20 mouse cellular contexts compared by ENCODE assay signal in genomic region chr11:78724792-78725191, GRCm38 (mm10). TPM values are rescaled to one million over a fixed set of nuclear protein-coding genes. Genes with fewer than 3 reads are reported as not detected.
DNase-seq lines count a peak whose midpoint lies in the region; ATAC-seq and TF ChIP-seq lines count a peak whose summit lies in the region.
"Had no signal": no experiment of that assay in that cellular context is flagged by ENCODE, and none has a peak within 500 bp of the region (broad histone marks: within the 10 kb centered on the region; RNA-seq: fewer than 3 reads in every experiment).

No protein-coding gene starts in this region.

- no peaks in the 10 kb centered on the region for H3K27me3 ChIP-seq in liver, postnatal 0 days (ENCODE audit: insufficient read depth, low read length)
- H3K27me3 ChIP-seq: forebrain, embryonic 13.5 days; heart, embryonic 15.5 days; hindbrain, embryonic 13.5 days had no signal

- H3K9ac ChIP-seq in liver, postnatal 0 days (replicated peaks): no peak overlapping the region
- H3K9ac ChIP-seq: forebrain, embryonic 13.5 days; forebrain, postnatal 0 days; heart, embryonic 15.5 days; hindbrain, embryonic 13.5 days had no signal

- H3K4me3 ChIP-seq in lung, adult 2 months (replicated peaks; ENCODE audit: extremely low read depth, low read depth, low read length): no peak overlapping the region
- no peak overlapping the region for H3K4me3 ChIP-seq in liver, postnatal 0 days (ENCODE audit: low read depth, low read length)
- H3K4me3 ChIP-seq: forebrain, embryonic 13.5 days; gastrocnemius, adult 2 months; heart, adult 2 months; heart, embryonic 15.5 days; hindbrain, embryonic 13.5 days had no signal

- H3K36me3 ChIP-seq in liver, postnatal 0 days (replicated peaks; ENCODE audit: insufficient read depth, low read length): no peaks in the 10 kb centered on the region
- H3K36me3 ChIP-seq: heart, embryonic 15.5 days; hindbrain, embryonic 13.5 days had no signal

- TF ChIP-seq CTCF in lung, adult 2 months (IDR thresholded peaks at IDR 0.05; ENCODE audit: insufficient read depth, low read length): no peak
- TF ChIP-seq CTCF in liver, postnatal 0 days (IDR thresholded peaks at IDR 0.05; ENCODE audit: low read depth): no peak

- H3K4me1 ChIP-seq in lung, adult 2 months (ENCODE audit: control insufficient read depth, insufficient read depth, low read length): no peaks in the 10 kb centered on the region
- no peaks in the 10 kb centered on the region for H3K4me1 ChIP-seq in liver, postnatal 0 days (ENCODE audit: insufficient read depth)
- H3K4me1 ChIP-seq: forebrain, embryonic 13.5 days; heart, embryonic 15.5 days; hindbrain, embryonic 13.5 days had no signal

- H3K4me2 ChIP-seq in liver, postnatal 0 days (ENCODE audit: low read depth, low read length): no peak overlapping the region
- H3K4me2 ChIP-seq: forebrain, embryonic 13.5 days; heart, embryonic 11.5 days; heart, embryonic 15.5 days; hindbrain, embryonic 13.5 days had no signal

- no peak overlapping the region for H3K27ac ChIP-seq in liver, postnatal 0 days (ENCODE audit: low read depth)
- H3K27ac ChIP-seq: forebrain, embryonic 13.5 days; gastrocnemius, adult 2 months; heart, adult 2 months; heart, embryonic 15.5 days; hindbrain, embryonic 13.5 days; hindbrain, postnatal 0 days had no signal

- no peaks in the 10 kb centered on the region for H3K9me3 ChIP-seq in liver, postnatal 0 days (ENCODE audit: low read length)
- H3K9me3 ChIP-seq: forebrain, embryonic 13.5 days; heart, embryonic 15.5 days; hindbrain, embryonic 13.5 days had no signal

- DNase-seq in gonadal fat pad, adult 2 months (ENCODE audit: low read depth): peak; percentile 87
- DNase-seq in lung, adult 2 months: peak; percentile 18
- DNase-seq in lung, postnatal 10 days: peak; percentile 15
- DNase-seq in lung, postnatal 4 days: peak; percentile 21 to 33
- DNase-seq in right cerebral cortex, adult 2 months (ENCODE audit: low spot score in 2 of 2): no peak
- DNase-seq in liver, postnatal 0 days: no peak
- DNase-seq: adrenal gland, adult 2 months; adrenal gland, postnatal 25 days; cerebellum, adult 2 months; cerebellum, postnatal 10 days; forebrain, postnatal 0 days; gastrocnemius, adult 2 months; heart, adult 2 months; heart, postnatal 14 days had no signal

- 57% methylated on average over 1 of the region's 1 CpGs for WGBS in lung, adult 2 months
- WGBS in liver, postnatal 0 days (ENCODE audit: insufficient replicate concordance): 62% methylated on average over 1 of the region's 1 CpGs

- no peak for TF ChIP-seq POLR2A in lung, adult 2 months (IDR thresholded peaks at IDR 0.05; ENCODE audit: borderline replicate concordance, extremely low read depth, low read depth, low read length)

- no peak for ATAC-seq in liver, postnatal 0 days
- no peak for ATAC-seq in erythroid progenitor cell, adult 5-6 weeks (replicated peaks; ENCODE audit: low FRiP score, poor library complexity, severe bottlenecking)
- ATAC-seq: forebrain, embryonic 13.5 days; forebrain, postnatal 0 days; hindbrain, postnatal 0 days had no signal

- no peak for TF ChIP-seq EP300 in liver, postnatal 0 days (IDR thresholded peaks at IDR 0.05; ENCODE audit: low read depth)

RNA-seq across cellular contexts. Expression of gene Ccnq, which starts 26.7 kb away (rescaled TPM):
- 39.0 and 44.3 TPM in 2 replicates for polyA plus RNA-seq in gonadal fat pad, adult 2 months (2012; rRNA removed)
- polyA plus RNA-seq in lung, adult 2 months (2012; rRNA removed): 36.7 and 48.2 TPM in 2 replicates
- 19.0 and 20.1 TPM in 2 replicates for polyA plus RNA-seq in liver, postnatal 0 days (2015; fragmentation: Nextera tagmentation; extraction: Ambion mirVana)
- 5.4 TPM in 1 of 2 replicates, not detected in the other for total RNA-seq in erythroid progenitor cell, adult 5-6 weeks (2015; ENCODE audit: low replicate concordance)
- 0.38 and 4.6 TPM in 2 replicates for total RNA-seq in erythroid progenitor cell, adult 5-6 weeks (2017; ENCODE audit: low replicate concordance)

RNA-seq across cellular contexts. Expression of gene Nlk, which starts 27.6 kb away (rescaled TPM):
- 17.4 and 18.5 TPM in 2 replicates for polyA plus RNA-seq in gonadal fat pad, adult 2 months (2012; rRNA removed)
- polyA plus RNA-seq in lung, adult 2 months (2012; rRNA removed): 24.3 and 26.4 TPM in 2 replicates
- polyA plus RNA-seq in liver, postnatal 0 days (2015; fragmentation: Nextera tagmentation; extraction: Ambion mirVana): 5.2 and 6.1 TPM in 2 replicates
- 3.2 and 16.8 TPM in 2 replicates for total RNA-seq in erythroid progenitor cell, adult 5-6 weeks (2015; ENCODE audit: low replicate concordance)
- 4.1 and 5.1 TPM in 2 replicates for total RNA-seq in erythroid progenitor cell, adult 5-6 weeks (2017; ENCODE audit: low replicate concordance)

Comparison
In these comparisons a context has a peak if more than half of its experiments do, and no peak if none do; other contexts are left out.
1. DNase-seq: peak in gonadal fat pad, adult 2 months (single experiment), lung, adult 2 months (single experiment), lung, postnatal 10 days (single experiment) and lung, postnatal 4 days (2 of 2); none in right cerebral cortex, adult 2 months (0 of 2) and liver, postnatal 0 days (single experiment).